Mouse (Mus musculus) ES-E14 (cell line): Measurements from ENCODE around the gene Zfhx3.

Experiments used
- HCFC1 ChIP-seq: IDR thresholded peaks from 2 replicates; pipeline ENCODE4 v1.6.1; 2012; ENCODE audit warnings: low read length, inconsistent platforms, borderline replicate concordance; ENCODE audit not compliant: insufficient read depth
- MAFK ChIP-seq: IDR thresholded peaks from 2 replicates; pipeline ENCODE4 v1.6.1; 2014; ENCODE audit warnings: mild to moderate bottlenecking, low read depth, low read length, inconsistent platforms; ENCODE audit not compliant: insufficient read depth
- ZNF384 ChIP-seq: IDR thresholded peaks from 2 replicates; pipeline ENCODE4 v1.6.1; 2012; ENCODE audit warnings: low read depth, low read length, inconsistent platforms

DNA sequence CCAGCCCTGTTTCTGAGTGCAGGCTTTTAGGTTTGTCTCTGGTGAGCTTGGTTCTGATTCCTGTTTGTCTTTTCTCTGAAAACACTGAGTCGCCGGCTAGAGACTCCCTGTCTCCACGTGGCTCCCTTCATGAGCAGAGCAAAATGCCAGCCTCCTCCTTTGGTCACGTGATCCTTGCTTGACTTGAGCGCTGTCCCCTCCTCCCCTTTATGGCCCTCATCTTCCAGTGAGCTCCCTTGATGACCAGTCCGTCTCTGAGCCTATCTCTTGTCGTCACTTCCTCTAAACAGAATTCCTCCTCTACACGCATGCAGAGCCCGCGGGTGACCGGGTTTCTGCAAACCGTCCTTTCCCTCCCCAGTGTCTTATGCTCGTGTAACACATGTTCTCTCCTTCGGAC lies 958.8 kb downstream of the Zfhx3 start:
- TF ChIP-seq MAFK (no peak), HCFC1 (no peak), ZNF384 (no peak)
